14 mouse cellular contexts compared by ENCODE assay signal in genomic region chr2:153582876-153583585, GRCm38 (mm10). TPM values are rescaled to one million over a fixed set of nuclear protein-coding genes. Genes with fewer than 3 reads are reported as not detected.
DNase-seq lines count a peak whose midpoint lies in the region; ATAC-seq and TF ChIP-seq lines count a peak whose summit lies in the region.
"Had no signal": no experiment of that assay in that cellular context is flagged by ENCODE, and none has a peak within 500 bp of the region (broad histone marks: within the 10 kb centered on the region; RNA-seq: fewer than 3 reads in every experiment).

No protein-coding gene starts in this region.

- no peaks in the 10 kb centered on the region for H3K9me3 ChIP-seq in hindbrain, embryonic 11.5 days (ENCODE audit: control insufficient read depth, low read length)
- H3K9me3 ChIP-seq in hindbrain, embryonic 12.5 days (replicated peaks): no peaks in the 10 kb centered on the region
- no peaks in the 10 kb centered on the region for H3K9me3 ChIP-seq in G1E (replicated peaks)
- H3K9me3 ChIP-seq in forebrain, embryonic 14.5 days (replicated peaks; ENCODE audit: control insufficient read depth, low read length): no peaks in the 10 kb centered on the region
- no peaks in the 10 kb centered on the region for H3K9me3 ChIP-seq in liver, embryonic 15.5 days (replicated peaks)
- H3K9me3 ChIP-seq: limb, embryonic 12.5 days; neural tube, embryonic 12.5 days had no signal

- H3K36me3 ChIP-seq in hindbrain, embryonic 11.5 days (ENCODE audit: control insufficient read depth, insufficient read depth, low read length): no peaks in the 10 kb centered on the region
- no peaks in the 10 kb centered on the region for H3K36me3 ChIP-seq in hindbrain, embryonic 12.5 days
- H3K36me3 ChIP-seq in G1E (replicated peaks): no peaks in the 10 kb centered on the region
- no peaks in the 10 kb centered on the region for H3K36me3 ChIP-seq in forebrain, embryonic 14.5 days (ENCODE audit: control insufficient read depth, insufficient read depth, low read length)
- no peaks in the 10 kb centered on the region for H3K36me3 ChIP-seq in liver, embryonic 15.5 days (replicated peaks)
- H3K36me3 ChIP-seq: limb, embryonic 12.5 days; neural tube, embryonic 12.5 days had no signal

- DNase-seq in hindbrain, embryonic 11.5 days (ENCODE audit: low spot score): no peak
- no peak for DNase-seq in G1E (ENCODE audit: low spot score)
- no peak for DNase-seq in forebrain, embryonic 14.5 days (ENCODE audit: low spot score)
- DNase-seq in layer of hippocampus, adult 8-10 months (ENCODE audit: low spot score in 2 of 2): no peak
- no peak for DNase-seq in ovary, postnatal 10 days (ENCODE audit: low spot score)
- no peak for DNase-seq in lung, postnatal 25 days (ENCODE audit: low spot score)
- DNase-seq: heart, postnatal 14 days; right cerebral cortex, postnatal 14 days had no signal

- 0 out of 2 replicates have a peak overlapping the region, but pooled peaks have one; percentile 30 for H3K27ac ChIP-seq in hindbrain, embryonic 11.5 days (ENCODE audit: low read depth, low read length)
- H3K27ac ChIP-seq in hindbrain, embryonic 12.5 days: no peak overlapping the region
- no peak overlapping the region for H3K27ac ChIP-seq in forebrain, embryonic 14.5 days (ENCODE audit: low read depth, low read length)
- peak overlapping the region; percentile 74 for H3K27ac ChIP-seq in liver, embryonic 15.5 days (replicated peaks)
- H3K27ac ChIP-seq: limb, embryonic 12.5 days; macrophage; neural tube, embryonic 12.5 days had no signal

- ATAC-seq in hindbrain, embryonic 11.5 days (ENCODE audit: low FRiP score): no peak
- ATAC-seq in hindbrain, embryonic 12.5 days (ENCODE audit: low FRiP score): no peak
- no peak for ATAC-seq in G1E (ENCODE audit: extremely low read depth, insufficient number of reproducible peaks, low FRiP score, poor library complexity, severe bottlenecking)
- no peak for ATAC-seq in forebrain, embryonic 14.5 days
- ATAC-seq in liver, embryonic 15.5 days (ENCODE audit: insufficient read depth): peak; percentile 47

- no peak overlapping the region for H3K4me2 ChIP-seq in hindbrain, embryonic 11.5 days (replicated peaks; ENCODE audit: low read depth, low read length)
- H3K4me2 ChIP-seq in hindbrain, embryonic 12.5 days (replicated peaks): no peak overlapping the region
- no peak overlapping the region for H3K4me2 ChIP-seq in forebrain, embryonic 14.5 days (ENCODE audit: low read length)
- H3K4me2 ChIP-seq in liver, embryonic 15.5 days: peak overlapping the region; percentile 73
- H3K4me2 ChIP-seq: limb, embryonic 12.5 days; neural tube, embryonic 12.5 days had no signal

- no peak overlapping the region for H3K9ac ChIP-seq in hindbrain, embryonic 11.5 days (ENCODE audit: low read depth, low read length)
- H3K9ac ChIP-seq in hindbrain, embryonic 12.5 days: no peak overlapping the region
- H3K9ac ChIP-seq in forebrain, embryonic 14.5 days (ENCODE audit: low read length): 0 out of 2 replicates have a peak overlapping the region, but pooled peaks have one; percentile 21
- peak overlapping the region; percentile 25; the same call in 1 of the 2 replicates for H3K9ac ChIP-seq in liver, embryonic 15.5 days
- H3K9ac ChIP-seq: limb, embryonic 12.5 days; neural tube, embryonic 12.5 days had no signal

- H3K4me3 ChIP-seq in hindbrain, embryonic 11.5 days (ENCODE audit: low read depth, low read length): no peak overlapping the region
- H3K4me3 ChIP-seq in hindbrain, embryonic 12.5 days: no peak overlapping the region
- H3K4me3 ChIP-seq in G1E (ENCODE audit: low read depth, low read length): peak overlapping the region; percentile 62; the same call in 1 of the 2 replicates
- H3K4me3 ChIP-seq in forebrain, embryonic 14.5 days (ENCODE audit: low read depth, low read length): no peak overlapping the region
- H3K4me3 ChIP-seq in liver, embryonic 15.5 days (replicated peaks): peak overlapping the region; percentile 36
- H3K4me3 ChIP-seq: limb, embryonic 12.5 days; neural tube, embryonic 12.5 days had no signal

- 53% methylated on average over 15 of the region's 15 CpGs for whole genome bisulfite sequencing in hindbrain, embryonic 11.5 days
- 53% methylated on average over 15 of the region's 15 CpGs for WGBS in hindbrain, embryonic 12.5 days
- 54% methylated on average over 15 of the region's 15 CpGs for WGBS in forebrain, embryonic 14.5 days
- WGBS in liver, embryonic 15.5 days (ENCODE audit: insufficient replicate concordance): 8% methylated on average over 15 of the region's 15 CpGs

- peaks cover 3% of the 10 kb centered on the region; the same call in 1 of the 2 replicates for H3K4me1 ChIP-seq in hindbrain, embryonic 11.5 days (replicated peaks; ENCODE audit: control insufficient read depth, insufficient read depth, low read length)
- H3K4me1 ChIP-seq in hindbrain, embryonic 12.5 days: peaks cover 10% of the 10 kb centered on the region
- peaks cover 66% of the 10 kb centered on the region for H3K4me1 ChIP-seq in G1E (ENCODE audit: insufficient read depth, low read depth, low read length)
- peaks cover 9% of the 10 kb centered on the region for H3K4me1 ChIP-seq in forebrain, embryonic 14.5 days (ENCODE audit: control insufficient read depth, insufficient read depth, low read length)
- H3K4me1 ChIP-seq in liver, embryonic 15.5 days (replicated peaks): peaks cover 79% of the 10 kb centered on the region

- no peaks in the 10 kb centered on the region for H3K27me3 ChIP-seq in hindbrain, embryonic 11.5 days (ENCODE audit: control insufficient read depth, insufficient read depth, low read length)
- no peaks in the 10 kb centered on the region for H3K27me3 ChIP-seq in hindbrain, embryonic 12.5 days
- peaks cover 8% of the 10 kb centered on the region; the same call in 1 of the 2 replicates for H3K27me3 ChIP-seq in G1E (ENCODE audit: insufficient read depth, low read length)
- H3K27me3 ChIP-seq in forebrain, embryonic 14.5 days (replicated peaks; ENCODE audit: control insufficient read depth, insufficient read depth, low read length): no peaks in the 10 kb centered on the region
- H3K27me3 ChIP-seq in liver, embryonic 15.5 days: no peaks in the 10 kb centered on the region
- H3K27me3 ChIP-seq: CH12.LX; neural tube, embryonic 12.5 days had no signal

- TF ChIP-seq CTCF in G1E (IDR thresholded peaks at IDR 0.05; ENCODE audit: low read depth, low read length): no peak

RNA-seq across cellular contexts. Expression of gene Commd7, which starts 49.5 kb away (rescaled TPM):
- 60.0 and 65.6 TPM in 2 replicates for polyA plus RNA-seq in hindbrain, embryonic 11.5 days (2014; fragmentation: Nextera tagmentation; extraction: Ambion mirVana)
- 68.6 and 71.8 TPM in 2 replicates for polyA plus RNA-seq in hindbrain, embryonic 12.5 days (2016; fragmentation: Nextera tagmentation; extraction: Ambion mirVana)
- total RNA-seq in G1E (2014; fragmentation: Nextera tagmentation): 19.1 and 20.9 TPM in 2 replicates
- 30.9 and 34.7 TPM in 2 replicates for total RNA-seq in G1E (2017)
- polyA plus RNA-seq in G1E (2012): 26.5 and 29.7 TPM in 2 replicates
- polyA plus RNA-seq in forebrain, embryonic 14.5 days (2014; fragmentation: Nextera tagmentation; extraction: Ambion mirVana): 86.9 and 95.9 TPM in 2 replicates
- 28.1 and 28.2 TPM in 2 replicates for polyA plus RNA-seq in liver, embryonic 15.5 days (2015; fragmentation: Nextera tagmentation; extraction: Ambion mirVana)
- total RNA-seq in layer of hippocampus, adult 8-10 months (2022): 10 to 100 TPM; 26.1 to 35.8 (median 29.9) TPM

RNA-seq across cellular contexts. Expression of gene Nol4l, which starts 53.3 kb away (rescaled TPM):
- polyA plus RNA-seq in hindbrain, embryonic 11.5 days (2014; fragmentation: Nextera tagmentation; extraction: Ambion mirVana): 26.0 and 26.7 TPM in 2 replicates
- polyA plus RNA-seq in hindbrain, embryonic 12.5 days (2016; fragmentation: Nextera tagmentation; extraction: Ambion mirVana): 33.9 and 36.8 TPM in 2 replicates
- total RNA-seq in G1E (2014; fragmentation: Nextera tagmentation) (39.2 and 45.3 TPM in 2 replicates), G1E (2017) (13.5 and 13.9 TPM in 2 replicates)
- 19.8 and 23.4 TPM in 2 replicates for polyA plus RNA-seq in G1E (2012)
- 31.4 and 42.0 TPM in 2 replicates for polyA plus RNA-seq in forebrain, embryonic 14.5 days (2014; fragmentation: Nextera tagmentation; extraction: Ambion mirVana)
- polyA plus RNA-seq in liver, embryonic 15.5 days (2015; fragmentation: Nextera tagmentation; extraction: Ambion mirVana): 4.7 and 4.9 TPM in 2 replicates
- total RNA-seq in layer of hippocampus, adult 8-10 months (2022): 10 to 100 TPM; 44.4 to 47.8 (median 45.1) TPM

Comparison
In these comparisons a context has a peak if more than half of its experiments do, and no peak if none do; other contexts are left out.
1. H3K27ac ChIP-seq: peak in hindbrain, embryonic 11.5 days (single experiment) and liver, embryonic 15.5 days (single experiment); none in hindbrain, embryonic 12.5 days (single experiment) and forebrain, embryonic 14.5 days (single experiment).
2. H3K4me3 ChIP-seq: peak in G1E (single experiment) and liver, embryonic 15.5 days (single experiment); none in hindbrain, embryonic 11.5 days (single experiment), hindbrain, embryonic 12.5 days (single experiment) and forebrain, embryonic 14.5 days (single experiment).
3. H3K9ac ChIP-seq: peak in forebrain, embryonic 14.5 days (single experiment) and liver, embryonic 15.5 days (single experiment); none in hindbrain, embryonic 11.5 days (single experiment) and hindbrain, embryonic 12.5 days (single experiment).